Mouse (Mus musculus) cerebellum, adult 9-10 months (tissue): Measurements from ENCODE around the gene Wnt6.

ENCODE experiments used
- DNase-seq: peaks from one replicate; pipeline ENCODE4 v3.0.0; 2022

Gene Wnt6

DNA sequence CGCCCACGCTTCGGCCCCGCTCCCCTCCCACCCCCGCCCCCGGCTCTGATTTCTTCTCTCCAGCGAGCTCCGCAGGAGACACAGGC lies at the start of gene Wnt6:
Wnt6 (plus strand) TSS at position 48 of the 86 bp plus-strand sequence.
- DNase-seq = no peak

DNA sequence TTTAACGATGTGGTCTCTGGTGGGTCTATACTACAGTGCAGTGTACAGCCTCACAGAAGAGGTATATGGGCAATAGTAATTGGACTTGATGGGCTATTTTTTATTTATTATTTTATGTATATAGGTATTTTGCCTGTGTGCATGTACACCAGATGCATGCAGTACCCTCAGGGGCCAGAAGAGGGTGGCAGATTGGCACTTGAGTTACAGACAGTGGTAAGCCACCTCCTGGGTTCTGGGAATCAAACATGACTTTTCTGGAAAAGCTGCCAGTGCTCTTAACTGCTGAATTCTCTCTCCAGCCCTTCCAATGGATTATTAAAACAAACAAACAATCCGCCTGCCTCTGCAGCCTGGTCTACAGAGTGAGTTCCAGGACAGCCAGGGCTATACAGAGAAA lies 47.9 kb upstream of the Wnt6 start:
- no peak for DNase-seq

DNA sequence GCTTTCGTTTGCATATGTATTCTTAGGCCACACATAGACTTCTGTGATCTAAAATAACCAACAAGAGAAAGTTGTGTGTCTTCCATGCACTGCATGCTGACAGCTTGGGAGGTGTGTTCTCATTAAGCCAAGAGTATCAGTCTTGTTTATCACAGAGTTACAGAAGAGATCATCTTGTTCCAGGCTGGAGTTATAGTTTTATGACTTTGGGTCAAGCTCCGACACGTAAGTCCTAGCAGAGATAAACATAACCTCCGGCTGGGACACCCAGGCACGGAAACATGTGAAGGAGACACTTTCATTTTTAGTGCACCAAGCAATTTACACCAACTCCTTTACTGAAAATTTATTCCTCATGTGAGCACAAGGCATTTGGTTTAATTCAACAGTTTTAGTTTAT lies 45.6 kb upstream of the Wnt6 start:
- no peak for DNase-seq

DNA sequence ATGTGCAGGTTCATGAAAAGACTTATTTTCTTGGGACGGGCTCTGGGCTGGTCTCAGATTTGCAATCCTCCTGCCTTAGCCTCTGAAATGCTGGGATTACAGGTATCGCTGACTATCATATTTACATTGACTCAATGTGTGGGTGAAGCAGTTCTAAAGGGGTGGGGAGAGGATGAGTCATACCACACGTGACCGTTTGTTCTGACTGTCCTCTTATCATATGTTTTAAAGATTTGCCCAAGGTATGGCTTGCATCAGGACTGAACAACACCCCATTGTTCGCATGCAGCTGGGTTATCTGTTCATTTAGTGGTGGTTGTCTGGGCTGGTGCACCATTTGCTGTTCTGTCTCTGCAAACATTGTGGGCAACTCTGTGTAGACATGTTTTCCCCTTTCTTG lies 45.0 kb upstream of the Wnt6 start:
- DNase-seq = no peak

DNA sequence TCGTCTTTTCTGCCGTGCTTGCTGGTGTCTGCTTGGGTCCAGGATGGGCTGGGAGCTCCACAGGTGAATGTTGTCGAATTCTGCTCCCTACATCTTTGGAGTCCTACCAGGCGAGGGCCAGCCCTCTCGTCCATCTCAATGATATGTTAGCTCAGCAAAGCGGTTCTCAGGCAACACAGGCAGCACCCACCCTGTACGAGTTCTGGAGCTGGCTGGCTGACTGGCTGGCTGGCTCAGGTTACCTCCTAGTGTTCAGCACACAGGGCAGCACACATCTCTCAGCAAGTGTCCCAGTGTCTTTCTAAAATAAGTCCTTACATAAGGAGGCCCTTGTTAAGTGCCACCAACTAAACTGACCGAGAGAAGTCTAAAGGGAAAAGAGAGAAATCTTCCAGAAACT lies 43.2 kb upstream of the Wnt6 start:
- DNase-seq = no peak

DNA sequence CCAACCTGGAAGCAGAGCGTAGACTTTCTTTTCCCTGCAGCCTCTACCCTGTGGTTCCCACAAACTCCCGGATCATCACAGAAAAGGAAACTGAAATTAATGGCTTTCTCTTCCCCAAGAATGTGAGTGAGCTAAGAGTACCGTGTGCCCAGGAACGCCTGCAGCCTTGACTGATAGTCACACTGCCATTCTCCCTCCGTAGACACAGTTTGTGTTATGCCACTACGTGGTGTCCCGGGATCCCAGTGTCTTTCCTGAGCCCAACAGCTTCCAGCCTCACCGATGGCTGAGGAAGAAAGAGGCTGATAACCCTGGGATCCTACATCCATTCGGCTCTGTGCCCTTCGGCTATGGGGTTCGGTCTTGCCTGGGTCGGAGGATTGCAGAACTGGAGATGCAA lies 34.7 kb upstream of the Wnt6 start:
- DNase-seq = no peak

DNA sequence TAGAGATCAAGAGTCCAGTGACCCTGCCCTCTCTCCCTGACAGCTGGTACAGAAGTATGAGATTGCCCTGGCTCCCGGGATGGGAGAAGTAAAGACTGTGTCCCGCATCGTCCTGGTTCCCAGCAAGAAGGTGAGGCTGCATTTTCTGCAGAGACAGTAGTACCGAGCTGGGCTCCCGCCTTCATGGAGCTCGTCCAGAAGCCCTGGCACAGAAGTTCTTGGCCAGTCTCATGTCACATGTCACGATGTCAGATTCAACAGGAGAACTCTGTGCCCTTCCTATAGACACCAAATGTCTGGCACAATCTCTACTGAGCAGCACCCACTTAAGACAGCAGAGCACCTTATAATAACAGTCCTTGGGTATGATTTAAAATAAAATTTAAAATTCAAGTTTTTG lies 34.2 kb upstream of the Wnt6 start:
- no peak for DNase-seq

DNA sequence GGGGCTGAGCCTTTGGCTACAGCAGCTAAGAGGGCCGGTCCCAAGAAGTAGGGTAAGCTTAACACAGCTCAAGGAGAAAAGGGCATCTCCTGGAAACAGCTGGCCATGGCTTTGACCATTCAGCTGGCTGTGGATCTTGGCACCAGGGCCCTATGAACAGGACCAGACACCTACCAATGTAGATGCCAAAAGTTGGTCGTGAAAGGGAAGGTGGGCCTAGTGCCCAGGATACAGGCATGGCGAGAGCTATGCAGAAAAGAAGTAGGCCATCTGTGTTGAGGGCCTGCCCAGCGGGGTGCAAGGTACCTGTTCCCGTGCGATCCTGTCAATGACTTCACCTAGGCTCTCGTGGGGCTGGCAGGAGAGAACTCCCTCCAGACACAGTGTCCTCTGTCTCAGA lies 30.8 kb upstream of the Wnt6 start:
- DNase-seq = no peak

DNA sequence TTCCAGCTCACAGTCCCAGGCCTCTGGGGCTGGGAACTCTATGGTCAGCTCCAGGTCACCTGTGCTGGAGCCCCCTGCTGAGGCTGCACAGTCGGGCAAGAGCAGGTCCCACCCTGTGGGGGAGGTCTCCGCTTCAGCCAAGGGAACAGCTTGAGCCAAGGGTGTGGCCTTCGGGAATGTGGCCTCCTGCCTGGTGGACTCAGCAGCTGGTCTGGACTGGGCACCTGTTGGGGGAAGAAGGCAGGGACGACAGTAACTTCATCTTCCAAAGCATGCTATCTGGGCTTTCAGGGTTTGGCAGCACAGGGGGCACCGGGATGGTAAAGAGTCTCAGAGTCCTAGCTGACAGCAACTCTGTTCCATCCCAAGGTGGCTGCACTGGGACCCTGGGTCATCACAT lies 24.4 kb upstream of the Wnt6 start:
- DNase-seq = no peak

DNA sequence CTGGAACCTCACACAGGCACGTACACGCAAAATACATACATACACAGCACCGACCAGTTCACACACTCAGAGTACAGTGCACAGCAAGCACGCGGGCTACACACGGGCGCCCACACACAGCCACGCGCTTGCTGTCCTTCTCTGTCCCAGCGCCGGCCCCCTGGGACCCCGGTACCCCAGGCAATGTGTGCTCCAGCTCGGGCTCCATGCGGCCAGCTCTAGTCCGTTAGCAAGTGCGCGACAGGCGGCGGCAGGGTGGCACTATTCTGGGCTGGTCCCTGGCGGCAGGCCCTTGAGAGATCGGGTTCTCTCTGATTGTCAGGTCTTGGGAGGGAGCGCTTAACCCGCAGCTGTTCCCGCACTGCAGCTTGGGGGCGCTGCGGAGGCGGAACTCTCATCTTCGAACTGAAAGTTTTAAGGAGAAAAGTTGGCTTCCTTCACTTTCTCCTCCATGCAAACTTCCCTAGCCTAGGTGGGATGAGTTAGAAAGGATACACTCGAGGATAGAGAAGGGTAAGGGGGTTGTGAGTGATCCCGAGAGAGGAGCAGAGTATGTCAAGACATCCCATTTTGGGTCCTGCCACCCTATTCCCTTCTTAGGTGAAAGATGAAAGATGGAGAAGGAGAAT lies 22.9 kb upstream of the Wnt6 start, which contains the start of gene Prkag3:
Prkag3 (minus strand) TSS at position 579 of the 629 bp plus-strand sequence.
- no peak for DNase-seq

DNA sequence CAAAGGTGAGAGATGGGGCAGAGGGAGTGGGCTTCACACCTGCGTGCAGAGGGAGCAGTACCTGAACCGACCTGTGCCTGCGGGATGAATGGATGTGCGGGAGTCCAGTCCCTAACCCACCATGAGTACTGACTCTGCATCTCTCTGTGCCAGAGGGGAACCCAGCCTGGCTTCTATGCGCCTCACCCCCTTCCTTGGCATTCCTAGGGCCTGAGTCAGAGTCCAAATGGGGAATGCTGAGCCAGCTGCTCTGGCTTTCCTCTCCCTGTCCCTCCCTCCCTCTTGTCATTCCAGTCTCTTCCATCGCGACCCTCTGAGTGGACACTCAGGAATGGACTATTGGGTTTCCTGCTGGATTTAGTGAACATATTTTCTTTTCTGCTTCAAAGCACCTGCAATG lies 22.4 kb upstream of the Wnt6 start:
- no peak for DNase-seq

DNA sequence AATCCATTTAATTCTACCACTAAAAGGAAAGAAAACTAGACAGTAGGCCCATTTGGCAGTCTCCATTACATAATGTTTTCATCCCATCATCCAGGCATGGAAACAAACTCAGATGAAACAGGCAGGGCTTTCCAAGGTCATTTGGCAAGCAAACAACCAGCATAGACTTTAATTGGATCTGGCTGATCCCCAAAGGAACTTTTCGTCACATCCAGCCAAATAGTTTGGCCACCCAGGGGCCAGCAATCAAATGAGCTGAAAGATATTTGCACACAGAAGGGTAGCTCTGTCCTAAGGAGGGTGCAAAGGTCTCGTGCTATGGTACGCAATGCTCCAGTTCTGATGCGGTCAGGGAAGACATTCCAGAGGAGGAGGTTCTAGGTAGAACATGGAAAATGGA lies 21.0 kb upstream of the Wnt6 start:
- DNase-seq = no peak

DNA sequence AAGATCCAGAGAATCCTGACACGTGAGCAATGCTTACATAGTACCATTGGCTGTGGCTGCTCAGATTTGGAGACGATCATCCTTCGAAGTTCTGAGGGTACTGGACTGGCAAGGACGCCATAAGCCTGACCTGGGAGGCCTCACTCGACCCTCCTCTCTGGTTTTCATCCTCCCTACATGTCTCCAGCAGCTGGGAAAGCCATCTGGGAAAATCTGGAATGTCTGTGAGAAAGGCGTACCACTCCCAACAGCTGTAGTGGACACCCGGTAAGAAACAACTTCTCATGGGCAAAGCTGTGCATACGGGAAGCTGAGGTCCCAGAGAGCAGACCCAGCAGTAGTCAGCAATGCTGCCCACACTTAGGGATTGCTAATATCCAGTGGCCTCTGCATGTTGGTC lies 19.5 kb upstream of the Wnt6 start:
- no peak for DNase-seq

DNA sequence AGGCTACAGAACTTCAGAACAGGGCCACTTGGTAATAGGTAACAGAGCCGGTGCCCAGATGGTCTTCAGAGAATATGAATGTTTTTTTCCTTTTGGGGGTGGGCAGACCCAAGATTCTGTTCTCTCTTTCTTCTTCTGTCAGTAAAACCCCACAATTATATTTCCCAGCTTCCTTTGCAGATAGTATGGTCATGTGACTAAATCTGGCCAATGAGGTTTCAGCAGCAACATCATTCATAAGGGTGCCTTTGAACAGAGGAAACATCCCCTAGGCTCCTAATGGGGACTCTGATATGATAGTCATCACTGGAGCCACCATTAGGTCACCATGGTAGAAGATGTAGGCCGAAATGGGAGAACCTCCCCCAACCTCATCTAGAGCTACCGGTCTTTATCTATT lies 18.9 kb upstream of the Wnt6 start:
- DNase-seq = no peak

DNA sequence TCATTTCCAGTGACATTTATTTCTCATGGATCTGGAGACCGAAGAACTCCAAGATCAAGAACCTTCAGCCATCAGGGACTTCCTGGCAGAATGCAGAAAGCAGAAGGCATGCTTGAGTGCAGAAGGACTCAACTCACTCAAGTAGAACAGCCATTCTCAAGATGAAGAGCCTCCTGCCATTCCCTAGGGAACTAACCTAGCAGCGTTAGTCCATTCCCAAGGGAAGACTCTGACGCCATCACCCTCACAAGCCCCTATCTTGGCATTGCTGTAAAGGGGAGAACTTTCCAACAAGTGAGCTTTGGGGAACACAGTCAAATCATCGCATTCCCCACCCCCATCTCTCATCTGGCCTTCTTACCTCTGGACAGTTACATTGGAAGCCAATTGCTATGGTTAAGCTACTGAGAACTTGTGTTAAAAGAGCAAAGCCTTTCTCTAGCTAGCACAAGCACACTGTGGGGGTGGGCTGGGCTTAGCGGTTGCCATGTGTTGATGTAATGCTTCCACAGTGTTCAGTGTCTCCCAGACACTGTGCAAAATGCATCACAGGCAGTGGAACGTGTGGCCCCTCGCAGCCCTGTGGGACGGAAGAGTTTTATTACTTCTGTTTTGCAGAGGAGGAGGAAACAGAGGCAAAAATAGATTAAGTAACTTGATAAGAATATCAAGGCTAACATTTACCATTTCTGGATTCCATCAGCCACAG lies 18.3 kb upstream of the Wnt6 start:
- DNase-seq = no peak

DNA sequence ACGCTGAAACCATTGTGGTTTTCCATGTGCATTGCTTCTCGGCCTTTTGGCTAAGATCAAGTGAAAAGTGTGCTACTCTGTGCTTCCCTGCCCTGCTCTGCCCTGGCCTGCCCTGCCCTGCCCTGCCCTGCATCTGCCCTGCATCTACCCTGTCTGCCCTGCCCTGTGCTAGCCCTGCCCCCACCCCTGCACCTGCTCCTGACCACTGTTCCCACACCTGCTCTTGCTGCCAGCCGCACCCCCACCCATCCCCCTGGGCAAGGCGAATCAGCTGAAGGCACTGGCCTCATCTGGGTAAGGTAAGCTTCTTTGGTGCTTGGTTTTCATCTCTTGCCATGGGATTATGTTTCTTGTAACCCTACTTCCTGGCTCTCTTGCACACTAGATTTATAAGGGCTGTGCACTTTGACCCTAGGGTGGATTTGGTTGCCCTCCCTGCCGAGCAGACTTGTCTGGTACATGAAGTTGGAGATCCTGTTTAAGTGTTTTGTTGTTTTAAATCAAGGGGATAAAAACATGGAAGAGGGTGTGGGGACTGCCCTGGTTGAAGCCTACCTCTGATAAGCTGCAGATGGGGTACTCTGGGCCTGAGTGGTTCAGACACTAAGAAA lies 17.4 kb upstream of the Wnt6 start:
- DNase-seq = no peak

DNA sequence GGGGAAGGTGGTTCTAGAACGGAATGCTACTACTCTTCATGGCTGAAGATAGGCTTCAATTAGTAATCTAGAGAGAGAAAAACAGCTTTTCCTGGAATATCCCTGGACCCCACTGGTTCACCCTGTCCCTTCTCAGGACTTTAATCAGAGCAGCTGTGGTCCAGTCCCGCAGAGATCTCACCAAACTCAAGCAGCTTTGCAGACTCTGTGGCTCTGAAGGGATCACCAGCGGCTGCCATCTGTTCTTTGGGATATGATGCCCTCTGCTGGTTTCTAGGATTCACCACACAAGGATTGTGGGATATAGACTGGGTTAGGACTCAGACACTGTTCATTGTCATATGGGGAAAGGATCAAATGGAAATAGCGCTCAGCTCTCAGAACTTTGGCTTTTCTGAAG lies 11.9 kb upstream of the Wnt6 start:
- DNase-seq = peak; percentile 33

DNA sequence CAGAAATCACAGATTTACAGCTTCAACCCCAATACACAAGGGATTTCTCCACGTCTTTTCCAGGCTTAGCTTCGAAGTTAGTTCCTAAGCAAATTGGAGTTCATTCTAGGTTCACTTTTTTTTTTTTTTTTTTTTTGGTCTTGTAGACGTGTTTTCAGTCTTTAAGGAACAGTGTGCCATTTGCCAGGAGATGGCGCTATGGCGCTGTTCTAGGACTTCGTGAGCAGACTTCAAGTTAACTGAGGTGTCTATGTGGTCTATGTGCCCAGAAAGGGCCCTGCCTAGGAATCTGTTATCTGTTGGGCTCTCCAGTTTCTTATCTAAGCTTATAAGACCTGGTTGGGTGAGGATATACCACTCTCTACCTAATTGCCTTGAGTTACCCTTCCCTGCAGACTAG lies 8.6 kb upstream of the Wnt6 start:
- peak; percentile 32 for DNase-seq

DNA sequence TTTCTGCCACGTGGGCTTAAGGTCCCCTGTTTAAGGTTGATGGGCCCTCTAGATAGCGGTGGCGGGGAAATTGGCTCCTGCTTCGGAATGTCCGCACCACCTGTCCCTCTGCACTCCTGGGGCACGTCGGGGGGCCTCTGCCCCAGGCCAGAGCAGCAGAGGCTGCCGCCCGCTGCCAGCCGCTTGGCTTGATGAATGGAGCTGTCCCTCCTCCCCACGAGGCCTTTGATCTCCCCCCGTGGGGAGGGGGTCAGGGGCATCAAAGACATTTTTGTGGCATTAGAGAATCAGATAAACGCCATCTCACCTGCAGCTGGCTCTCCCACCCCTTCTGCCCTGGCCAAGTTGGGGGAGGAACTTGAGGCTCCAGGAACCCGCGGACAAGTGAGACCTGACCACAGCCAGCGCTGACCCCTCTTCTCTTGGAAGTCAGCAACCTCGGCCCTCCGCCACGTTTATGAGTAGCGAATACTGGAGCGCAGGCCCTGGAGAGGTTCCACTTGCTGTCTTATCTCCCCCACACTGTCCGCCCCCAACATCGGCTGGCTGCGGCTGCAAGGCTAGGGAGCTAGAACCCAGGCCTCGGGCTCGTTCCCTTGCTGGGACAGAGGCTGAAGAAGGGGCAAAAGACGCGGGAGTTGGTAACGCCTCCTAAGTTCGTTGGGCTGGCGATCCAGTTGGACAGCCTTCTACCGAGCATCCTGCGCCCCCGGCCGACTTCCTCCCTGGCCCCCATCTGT lies 795 bp upstream of the Wnt6 start:
- DNase-seq = no peak

DNA sequence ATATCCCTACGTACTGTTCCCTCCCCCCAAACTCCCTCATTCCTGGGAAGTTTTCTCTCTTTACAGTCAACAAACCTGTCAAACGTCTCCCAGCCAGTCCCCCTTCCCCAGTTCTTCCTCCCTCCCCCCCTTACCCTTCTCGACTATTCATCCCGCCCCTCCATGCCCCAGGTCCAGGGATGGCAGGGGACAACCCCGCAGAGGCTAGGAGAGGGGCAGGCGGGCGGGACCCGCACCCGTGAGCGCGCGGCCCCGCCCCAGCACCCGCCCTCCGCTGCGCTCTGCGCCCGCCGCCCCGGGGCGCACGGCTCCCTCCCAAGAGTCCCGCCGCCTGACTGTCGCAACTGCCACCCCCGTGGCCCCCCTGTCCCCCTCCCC lies 236 bp upstream of the Wnt6 start:
- no peak for DNase-seq

DNA sequence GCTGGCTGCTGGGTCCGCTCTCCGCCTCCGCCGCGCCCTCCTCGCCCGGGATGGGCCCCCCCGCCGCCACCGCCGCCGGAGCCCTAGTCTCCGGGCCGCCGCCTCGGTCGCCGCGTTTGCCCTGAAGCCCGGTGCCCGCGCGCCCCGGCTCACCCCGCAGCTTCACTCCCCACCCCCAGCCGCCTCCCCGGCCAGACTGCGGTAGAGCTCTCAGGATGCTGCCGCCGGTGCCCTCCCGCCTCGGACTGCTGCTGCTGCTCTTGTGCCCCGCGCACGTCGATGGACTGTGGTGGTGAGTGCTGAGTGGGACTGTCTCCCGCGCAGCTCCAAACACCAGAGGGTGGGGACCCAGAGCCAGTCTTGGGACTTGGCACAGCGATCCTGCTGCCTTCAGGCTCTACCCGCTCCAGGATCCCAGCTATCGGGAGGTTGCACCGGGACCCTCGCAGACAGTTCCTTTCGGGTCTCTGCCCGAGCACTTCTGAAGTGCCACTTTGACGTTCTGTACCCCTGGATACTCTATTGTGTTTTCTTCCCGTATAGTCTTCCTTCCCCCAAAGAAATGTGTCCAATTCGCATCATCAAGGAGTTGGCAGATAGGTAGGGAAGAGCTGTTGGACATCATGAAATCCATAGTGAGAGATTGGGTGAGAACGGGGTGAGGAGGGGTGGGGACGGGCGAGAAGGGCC lies 384 bp downstream of the Wnt6 start:
- no peak for DNase-seq

DNA sequence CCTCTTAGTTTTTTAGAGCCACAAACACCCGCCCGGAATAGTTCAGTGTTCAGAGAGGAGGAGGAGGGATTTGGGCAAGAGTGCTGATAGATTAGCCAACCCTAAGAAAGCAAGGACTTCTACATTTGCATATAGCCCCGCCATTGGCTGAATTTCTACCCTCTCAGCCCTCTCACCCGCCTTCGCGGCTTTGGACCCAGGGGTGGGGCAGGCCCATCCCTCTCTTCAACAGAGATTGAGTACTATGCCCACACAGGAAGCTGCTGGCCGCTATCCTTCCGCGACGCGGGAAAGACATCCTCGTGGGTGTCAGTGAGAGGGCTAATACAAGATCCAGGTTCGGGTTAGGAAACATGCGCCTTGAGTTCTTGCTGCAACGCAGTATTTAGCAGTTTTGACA lies 1.4 kb downstream of the Wnt6 start:
- peak; percentile 45 for DNase-seq

DNA sequence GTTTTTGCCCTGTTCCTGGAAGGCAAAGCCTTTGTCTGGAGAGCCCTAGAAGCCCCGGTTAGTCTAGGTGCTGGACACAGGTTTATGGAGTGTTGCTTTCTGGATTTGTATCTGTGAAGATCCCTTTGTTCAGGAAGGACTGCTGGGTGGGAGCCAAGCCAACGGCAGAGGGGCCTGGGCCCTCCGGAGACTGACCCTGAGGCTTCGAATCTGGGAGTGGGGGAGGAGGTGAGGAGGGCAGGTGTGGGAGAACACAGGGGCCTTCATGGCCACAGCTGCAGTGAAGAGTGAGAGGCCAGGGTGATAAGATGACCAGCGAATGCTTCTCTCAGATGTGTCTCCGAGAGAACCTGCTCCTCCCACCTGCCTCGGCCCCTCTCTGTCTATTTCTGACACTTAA lies 2.4 kb downstream of the Wnt6 start:
- DNase-seq = no peak

DNA sequence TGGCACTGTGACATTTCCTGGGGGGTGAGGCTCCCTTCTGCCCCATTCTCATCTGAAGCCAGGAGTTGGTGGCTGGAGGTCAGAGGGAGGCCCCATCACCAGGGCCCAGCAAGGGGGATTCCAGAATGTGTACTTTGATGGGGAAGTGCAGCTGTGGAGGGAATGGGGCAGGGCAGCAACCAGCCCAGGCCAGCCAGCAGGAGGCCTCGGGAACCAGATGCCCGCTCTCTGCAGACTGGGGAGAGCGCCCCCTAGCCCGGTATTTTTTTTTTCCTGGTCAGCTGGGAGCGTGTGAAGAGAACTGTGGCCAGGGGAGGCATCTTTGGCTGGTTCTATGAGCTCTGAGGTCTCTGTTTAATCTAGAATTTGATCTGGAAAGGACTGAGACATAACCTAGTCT lies 4.1 kb downstream of the Wnt6 start:
- no peak for DNase-seq
